Mouse (Mus musculus) E14TG2a.4 (cell line): ENCODE data around the gene Cped1.
A peak's percentile ranks its signal among the peaks of the same experiment; 100 is the strongest.

Experiments used
- CTCF ChIP-seq: conservative IDR thresholded peaks from 2 replicates; pipeline ENCODE4 v1.5.1; 2014; ENCODE audit warnings: low read length
- NANOG ChIP-seq: IDR thresholded peaks from 2 replicates; pipeline ENCODE4 v1.6.1; 2014; ENCODE audit warnings: borderline replicate concordance, low read length, mixed read lengths
- POU5F1 ChIP-seq: IDR thresholded peaks from 2 replicates; pipeline ENCODE4 v1.6.1; 2014; ENCODE audit warnings: low read length, borderline replicate concordance

DNA sequence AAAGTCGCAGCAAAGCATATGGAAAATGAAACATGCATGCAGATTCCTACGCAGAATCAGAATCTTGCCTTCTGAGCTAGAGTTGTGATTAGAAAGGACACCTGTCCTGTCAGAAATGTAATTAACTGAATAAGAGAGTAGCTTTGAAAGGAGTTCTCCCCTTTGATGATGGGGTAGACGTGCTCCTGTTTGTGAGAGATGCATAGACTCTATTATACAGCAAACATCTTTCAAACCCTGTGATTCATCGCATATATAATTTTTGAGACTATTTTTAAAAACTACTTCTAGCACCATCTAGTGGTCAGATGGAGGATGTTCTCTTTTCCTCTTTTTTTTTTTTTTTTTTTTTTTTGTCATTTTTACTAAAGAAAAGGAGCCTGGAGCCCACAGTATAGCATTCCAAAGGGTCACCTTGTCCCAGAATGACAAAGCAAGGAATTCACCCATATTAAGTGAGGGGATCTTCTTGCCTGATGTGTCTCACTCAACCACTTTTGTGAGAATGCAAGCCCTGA is 85.7 kb downstream of the Cped1 start:
- TF ChIP-seq CTCF = peak; percentile 54
- TF ChIP-seq POU5F1 = no peak
- TF ChIP-seq NANOG = peak; percentile 50; the same call in 1 of the 2 replicates
